Mouse (Mus musculus) forebrain, embryonic 13.5 days (tissue): ENCODE data around the gene Prm2. TPM values are rescaled to one million over a fixed set of nuclear protein-coding genes. Genes with fewer than 3 reads are reported as not detected.

Experiments
- ATAC-seq: fragments of 200-750 bp; cut with Nextera tagmentation; 2 replicates; pipeline ENCODE4 v1.8.0; 2017
- H3K27ac ChIP-seq: fragments of 300-500 bp; sonication (generic); 2 replicates; pipeline ENCODE4 v1.5.1; 2015; ENCODE audit warnings: inconsistent platforms, mild to moderate bottlenecking, moderate library complexity
- H3K27me3 ChIP-seq: fragments of 300-500 bp; sonication (generic); 2 replicates; pipeline ENCODE4 v1.6.1; 2015; ENCODE audit warnings: mild to moderate bottlenecking, inconsistent platforms
- H3K36me3 ChIP-seq: fragments of 300-500 bp; sonication (generic); 2 replicates; pipeline ENCODE4 v1.6.1; 2015; ENCODE audit warnings: mild to moderate bottlenecking, inconsistent platforms; ENCODE audit not compliant: poor library complexity, severe bottlenecking
- H3K4me1 ChIP-seq: fragments of 300-500 bp; sonication (generic); 2 replicates; pipeline ENCODE4 v1.6.1; 2015; ENCODE audit warnings: inconsistent platforms
- H3K4me2 ChIP-seq: fragments of 300-500 bp; sonication (generic); 2 replicates; pipeline ENCODE4 v1.6.1; 2015; ENCODE audit warnings: inconsistent platforms, mild to moderate bottlenecking, moderate library complexity
- H3K4me3 ChIP-seq: fragments of 300-500 bp; sonication (generic); 2 replicates; pipeline ENCODE4 v1.5.1; 2015; ENCODE audit warnings: mild to moderate bottlenecking, inconsistent platforms
- H3K9ac ChIP-seq: fragments of 300-500 bp; sonication (generic); 2 replicates; pipeline ENCODE4 v1.6.1; 2015; ENCODE audit warnings: mild to moderate bottlenecking, inconsistent platforms
- H3K9me3 ChIP-seq: fragments of 300-500 bp; sonication (generic); replicated peaks from 2 replicates; pipeline ENCODE4 v1.6.1; 2016; ENCODE audit warnings: inconsistent platforms
- WGBS: fragments of 180-500 bp; shearing (Covaris S2); methylation state at CpG from one replicate; pipeline ENCODE4 v1.1.7; 2015; 5-methylcytosine and 5-hydroxymethylcytosine counted together
- polyA plus RNA-seq: library from polyadenylated mRNA; unstranded; fragments of >200 nt; fragmentation: Nextera tagmentation; extraction: Ambion mirVana; gene quantifications from 2 replicates; pipeline ENCODE4 v1.2.1, GENCODE M21; 2015

Gene Prm2
- polyA plus RNA-seq, 1 experiment from 2014 or later: not detected

GRCm38 (mm10) chr16:10749226-10749625, 46.7 kb downstream of the Prm2 start:
- no peak overlapping the region for H3K27ac ChIP-seq
- H3K4me1 ChIP-seq: peaks cover 8% of the 10 kb centered on the region
- H3K4me3 ChIP-seq: no peak overlapping the region
- H3K4me2 ChIP-seq: no peak overlapping the region
- no peaks in the 10 kb centered on the region for H3K36me3 ChIP-seq
- no peak for ATAC-seq
- no peaks in the 10 kb centered on the region for H3K9me3 ChIP-seq
- no peak overlapping the region for H3K9ac ChIP-seq
- WGBS: 79% methylated on average over 7 of the region's 7 CpGs
- no peaks in the 10 kb centered on the region for H3K27me3 ChIP-seq

Other genes with a start within 250 kb of the Prm2 start
- gene Socs1, start 10.6 kb downstream of the Prm2 start, polyA plus RNA-seq: 1.3 and 1.5 TPM in 2 replicates
- not detected in 2 replicates for gene Tnp2, start 7.5 kb downstream of the Prm2 start, polyA plus RNA-seq
- gene Prm3, start 5.2 kb downstream of the Prm2 start, polyA plus RNA-seq: not detected in 2 replicates
- gene Prm1, start 9.7 kb upstream of the Prm2 start, polyA plus RNA-seq: not detected in 2 replicates
- gene Gm11172, start 16.8 kb upstream of the Prm2 start, polyA plus RNA-seq: not detected in 2 replicates
- gene Rmi2, start 38.9 kb upstream of the Prm2 start, polyA plus RNA-seq: 2.6 and 3.3 TPM in 2 replicates